Mouse (Mus musculus): ENCODE results near the gene Sh3d19. TPM values are rescaled to one million over a fixed set of nuclear protein-coding genes. Genes with fewer than 3 reads are reported as not detected.
A peak's percentile ranks its signal among the peaks of the same experiment; 100 is the strongest.

Gene Sh3d19
- polyA plus RNA-seq, 1 experiment from 2014 or later, result 38.2 TPM

GRCm38 (mm10) chr3:86134939-86135638 is 164.2 kb downstream of the Sh3d19 start:
- no peak overlapping the region for H3K27ac ChIP-seq (ENCODE audit: low read depth)
- H3K27me3 ChIP-seq (ENCODE audit: insufficient read depth, low read length), result no peaks in the 10 kb centered on the region
- DNase-seq (no peak), ATAC-seq (ENCODE audit: insufficient read depth) (0 out of 2 replicates have a peak, but pooled peaks have one; percentile 19)
- 82% methylated on average over 6 of the region's 6 CpGs for WGBS
- H3K9ac ChIP-seq, result no peak overlapping the region
- no peaks in the 10 kb centered on the region for H3K9me3 ChIP-seq (ENCODE audit: low read depth, low read length)
- peaks cover 54% of the 10 kb centered on the region for H3K36me3 ChIP-seq (ENCODE audit: insufficient read depth)
- TF ChIP-seq CTCF (IDR thresholded peaks at IDR 0.05; ENCODE audit: low read depth), result no peak
- no peaks in the 10 kb centered on the region for H3K4me1 ChIP-seq (ENCODE audit: insufficient read depth)
- H3K4me3 ChIP-seq (ENCODE audit: low read depth, low read length), result no peak overlapping the region
- H3K4me2 ChIP-seq, result no peak overlapping the region

DNA sequence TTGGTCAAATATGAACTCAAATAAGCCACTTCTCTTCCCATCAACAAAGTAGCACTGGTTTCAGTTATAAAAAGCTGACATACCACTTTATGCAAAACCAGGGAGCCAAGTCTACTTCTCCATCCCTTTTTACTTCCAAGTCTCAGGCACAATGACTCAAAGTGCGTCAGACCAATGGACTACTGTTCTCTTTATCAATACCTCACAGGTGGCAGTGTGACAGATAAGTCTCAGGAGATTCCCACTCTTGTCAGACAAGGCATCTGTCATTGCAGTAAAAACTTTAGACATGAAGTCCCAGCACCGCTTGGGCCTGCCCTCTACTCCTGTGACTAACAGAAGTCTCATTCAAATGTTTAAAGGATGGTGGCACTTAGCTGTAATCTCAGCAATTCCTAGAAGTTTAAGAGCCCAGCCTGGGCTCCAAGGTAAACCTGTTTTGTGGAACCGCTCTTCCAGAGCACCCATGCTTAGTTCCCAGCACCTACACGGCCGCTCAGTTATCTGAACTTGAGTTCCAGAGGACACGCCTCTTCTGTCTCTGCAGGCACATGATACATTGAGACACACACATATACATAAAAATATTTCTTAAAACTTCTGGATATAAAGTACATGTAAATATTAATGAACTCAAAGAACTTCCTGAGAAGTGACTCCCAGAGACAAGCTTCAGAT is 165.1 kb downstream of the Sh3d19 start:
- ATAC-seq (ENCODE audit: insufficient read depth), result peak; percentile 13; the same call in 1 of the 2 replicates

GRCm38 (mm10) chr3:86136936-86137574 is 166.1 kb downstream of the Sh3d19 start:
- H3K4me3 ChIP-seq (ENCODE audit: low read depth, low read length), result no peak overlapping the region
- no peak overlapping the region for H3K9ac ChIP-seq
- H3K4me1 ChIP-seq (ENCODE audit: insufficient read depth), result no peaks in the 10 kb centered on the region
- peaks cover 66% of the 10 kb centered on the region for H3K36me3 ChIP-seq (ENCODE audit: insufficient read depth)
- H3K9me3 ChIP-seq (ENCODE audit: low read depth, low read length), result no peaks in the 10 kb centered on the region
- ATAC-seq (ENCODE audit: insufficient read depth) (no peak), DNase-seq (no peak)
- no peak for TF ChIP-seq CTCF (IDR thresholded peaks at IDR 0.05; ENCODE audit: low read depth)
- WGBS, result 88% methylated on average over 6 of the region's 6 CpGs
- H3K27me3 ChIP-seq (ENCODE audit: insufficient read depth, low read length), result no peaks in the 10 kb centered on the region
- no peak overlapping the region for H3K4me2 ChIP-seq
- H3K27ac ChIP-seq (ENCODE audit: low read depth), result no peak overlapping the region

More for the DNA sequence above, 165.1 kb downstream of the Sh3d19 start:
- H3K4me3 ChIP-seq (ENCODE audit: low read depth, low read length), result no peak overlapping the region
- no peaks in the 10 kb centered on the region for H3K4me1 ChIP-seq (ENCODE audit: insufficient read depth)
- H3K9me3 ChIP-seq (ENCODE audit: low read depth, low read length), result no peaks in the 10 kb centered on the region
- no peaks in the 10 kb centered on the region for H3K27me3 ChIP-seq (ENCODE audit: insufficient read depth, low read length)
- H3K36me3 ChIP-seq (ENCODE audit: insufficient read depth), result peaks cover 64% of the 10 kb centered on the region
- no peak overlapping the region for H3K4me2 ChIP-seq
- H3K27ac ChIP-seq (ENCODE audit: low read depth), result no peak overlapping the region
- H3K9ac ChIP-seq, result no peak overlapping the region
- DNase-seq, result no peak
- no peak for TF ChIP-seq CTCF (IDR thresholded peaks at IDR 0.05; ENCODE audit: low read depth)
- WGBS, result 70% methylated on average over 6 of the region's 6 CpGs

GRCm38 (mm10) chr3:86139660-86140059 is 168.8 kb downstream of the Sh3d19 start:
- TF ChIP-seq CTCF (IDR thresholded peaks at IDR 0.05; ENCODE audit: low read depth), result no peak
- peak overlapping the region; percentile 74; the same call in 1 of the 2 replicates for H3K4me2 ChIP-seq
- ATAC-seq (ENCODE audit: insufficient read depth) (no peak), DNase-seq (no peak)
- H3K27ac ChIP-seq (ENCODE audit: low read depth), result no peak overlapping the region
- H3K27me3 ChIP-seq (ENCODE audit: insufficient read depth, low read length), result no peaks in the 10 kb centered on the region
- 0 out of 2 replicates have a peak overlapping the region, but pooled peaks have one; percentile 99 for H3K4me3 ChIP-seq (ENCODE audit: low read depth, low read length)
- H3K9me3 ChIP-seq (ENCODE audit: low read depth, low read length), result no peaks in the 10 kb centered on the region
- H3K4me1 ChIP-seq (ENCODE audit: insufficient read depth), result no peaks in the 10 kb centered on the region
- peaks cover 64% of the 10 kb centered on the region for H3K36me3 ChIP-seq (ENCODE audit: insufficient read depth)
- 93% methylated on average over 4 of the region's 4 CpGs for WGBS
- no peak overlapping the region for H3K9ac ChIP-seq

DNA sequence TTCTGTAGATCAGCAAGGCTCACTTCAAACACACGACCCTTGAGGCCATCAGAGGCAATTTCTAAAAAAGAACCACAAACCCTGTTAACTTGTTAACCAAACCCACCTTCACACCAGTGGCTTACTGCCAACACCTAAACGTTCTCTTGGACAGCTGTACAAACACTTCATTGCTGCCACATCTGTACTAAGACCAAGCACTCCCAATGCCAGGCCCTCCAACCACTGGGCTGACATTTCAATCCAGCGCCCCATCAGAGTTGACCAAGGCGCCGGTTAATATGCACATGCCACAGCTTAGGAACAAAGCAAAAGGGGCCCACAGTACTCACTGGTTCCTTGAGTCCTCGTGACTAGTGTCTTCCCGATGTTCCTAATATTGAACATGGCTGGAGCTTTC is 170.5 kb downstream of the Sh3d19 start:
- Histone ChIP-seq H3K27me3 (ENCODE audit: insufficient read depth, low read length) (no peaks in the 10 kb centered on the region), H3K4me1 (ENCODE audit: insufficient read depth) (no peaks in the 10 kb centered on the region), H3K36me3 (ENCODE audit: insufficient read depth) (peaks cover 52% of the 10 kb centered on the region), H3K4me3 (ENCODE audit: low read depth, low read length) (peak overlapping the region; percentile 99), H3K4me2 (peak overlapping the region; percentile 74), H3K27ac (ENCODE audit: low read depth) (peak overlapping the region; percentile 92), H3K9ac (peak overlapping the region; percentile 100), H3K9me3 (ENCODE audit: low read depth, low read length) (no peaks in the 10 kb centered on the region)
- TF ChIP-seq CTCF (IDR thresholded peaks at IDR 0.05; ENCODE audit: low read depth), result no peak
- DNase-seq (peak; percentile 46), ATAC-seq (ENCODE audit: insufficient read depth) (no peak)
- WGBS, result 3% methylated on average over 7 of the region's 7 CpGs

GRCm38 (mm10) chr3:86141886-86142262 is 171.0 kb downstream of the Sh3d19 start:
- no peaks in the 10 kb centered on the region for H3K4me1 ChIP-seq (ENCODE audit: insufficient read depth)
- peak overlapping the region; percentile 74 for H3K4me2 ChIP-seq
- peak overlapping the region; percentile 92 for H3K27ac ChIP-seq (ENCODE audit: low read depth)
- DNase-seq (peak; percentile 53), ATAC-seq (ENCODE audit: insufficient read depth) (peak; percentile 36)
- H3K9me3 ChIP-seq (ENCODE audit: low read depth, low read length), result no peaks in the 10 kb centered on the region
- peak overlapping the region; percentile 100 for H3K9ac ChIP-seq
- no peaks in the 10 kb centered on the region for H3K27me3 ChIP-seq (ENCODE audit: insufficient read depth, low read length)
- TF ChIP-seq CTCF (IDR thresholded peaks at IDR 0.05; ENCODE audit: low read depth), result no peak
- H3K36me3 ChIP-seq (ENCODE audit: insufficient read depth), result peaks cover 47% of the 10 kb centered on the region
- WGBS, result 0% methylated on average over 18 of the region's 18 CpGs
- H3K4me3 ChIP-seq (ENCODE audit: low read depth, low read length), result peak overlapping the region; percentile 99

Measured in lung, embryonic 14.5 days (tissue).